8 mouse cellular contexts compared by ENCODE assay signal in genomic region chr2:167949250-167949649, GRCm38 (mm10). TPM values are rescaled to one million over a fixed set of nuclear protein-coding genes. Genes with fewer than 3 reads are reported as not detected.
DNase-seq lines count a peak whose midpoint lies in the region; ATAC-seq and TF ChIP-seq lines count a peak whose summit lies in the region.

No protein-coding gene starts in this region.

- peaks cover 55% of the 10 kb centered on the region for H3K4me1 ChIP-seq in hindbrain, embryonic 13.5 days (replicated peaks)
- peaks cover 16% of the 10 kb centered on the region for H3K4me1 ChIP-seq in hindbrain, embryonic 14.5 days (replicated peaks; ENCODE audit: control insufficient read depth, insufficient read depth, low read length)
- peaks cover 43% of the 10 kb centered on the region for H3K4me1 ChIP-seq in embryonic fibroblast, embryonic 13.5 days (ENCODE audit: control insufficient read depth, insufficient read depth, low read length)
- H3K4me1 ChIP-seq in cerebellum, adult 2 months (ENCODE audit: control insufficient read depth, insufficient read depth, low read length), result peaks cover 51% of the 10 kb centered on the region

- no peaks in the 10 kb centered on the region for H3K27me3 ChIP-seq in hindbrain, embryonic 13.5 days
- H3K27me3 ChIP-seq in hindbrain, embryonic 14.5 days (ENCODE audit: control insufficient read depth, insufficient read depth, low read length), result no peaks in the 10 kb centered on the region
- H3K27me3 ChIP-seq in cerebellum, adult 2 months (ENCODE audit: control insufficient read depth, insufficient read depth, low read length), result no peaks in the 10 kb centered on the region

- 71% methylated on average over 6 of the region's 6 CpGs for WGBS in hindbrain, embryonic 13.5 days
- 79% methylated on average over 6 of the region's 6 CpGs for WGBS in hindbrain, embryonic 14.5 days
- WGBS in macrophage (ENCODE audit: missing documents), result 2% methylated on average over 6 of the region's 6 CpGs
- WGBS in cerebellum, adult 2 months, result 20% methylated on average over 6 of the region's 6 CpGs

- TF ChIP-seq CTCF in embryonic fibroblast, embryonic 13.5 days (IDR thresholded peaks at IDR 0.05; ENCODE audit: borderline replicate concordance, insufficient read depth, low read length), result no peak
- TF ChIP-seq CTCF in cerebellum, adult 2 months (IDR thresholded peaks at IDR 0.05; ENCODE audit: borderline replicate concordance, insufficient read depth, low read depth, low read length), result no peak

- no peak for ATAC-seq in hindbrain, embryonic 13.5 days (ENCODE audit: low FRiP score)
- ATAC-seq in hindbrain, embryonic 14.5 days (ENCODE audit: low FRiP score), result no peak

- H3K4me2 ChIP-seq in hindbrain, embryonic 13.5 days, result no peak overlapping the region
- no peak overlapping the region for H3K4me2 ChIP-seq in hindbrain, embryonic 14.5 days (replicated peaks)

- H3K9me3 ChIP-seq in hindbrain, embryonic 13.5 days, result no peaks in the 10 kb centered on the region
- H3K9me3 ChIP-seq in hindbrain, embryonic 14.5 days (ENCODE audit: control insufficient read depth, low read length), result no peaks in the 10 kb centered on the region

- 0 out of 2 replicates have a peak overlapping the region, but pooled peaks have one; percentile 27 for H3K27ac ChIP-seq in hindbrain, embryonic 13.5 days
- no peak overlapping the region for H3K27ac ChIP-seq in hindbrain, embryonic 14.5 days
- H3K27ac ChIP-seq in embryonic fibroblast, embryonic 13.5 days (ENCODE audit: insufficient read depth, low read length), result peak overlapping the region; percentile 86
- H3K27ac ChIP-seq in macrophage, result peak overlapping the region; percentile 98
- H3K27ac ChIP-seq in cerebellum, adult 2 months (ENCODE audit: insufficient read depth, low read length), result no peak overlapping the region

- no peak for TF ChIP-seq POLR2A in embryonic fibroblast, embryonic 13.5 days (IDR thresholded peaks at IDR 0.05; ENCODE audit: low read depth, low read length)
- TF ChIP-seq POLR2A in cerebellum, adult 2 months (IDR thresholded peaks at IDR 0.05; ENCODE audit: borderline replicate concordance, insufficient read depth, low read length), result no peak

- no peaks in the 10 kb centered on the region for H3K36me3 ChIP-seq in hindbrain, embryonic 13.5 days
- no peaks in the 10 kb centered on the region for H3K36me3 ChIP-seq in hindbrain, embryonic 14.5 days (replicated peaks; ENCODE audit: control insufficient read depth, insufficient read depth)
- peaks cover 12% of the 10 kb centered on the region; the same call in 1 of the 2 replicates for H3K36me3 ChIP-seq in macrophage (ENCODE audit: inconsistent target)

- no peak overlapping the region for H3K4me3 ChIP-seq in hindbrain, embryonic 13.5 days
- H3K4me3 ChIP-seq in hindbrain, embryonic 14.5 days (replicated peaks; ENCODE audit: low read length), result no peak overlapping the region
- H3K4me3 ChIP-seq in embryonic fibroblast, embryonic 13.5 days (ENCODE audit: insufficient read depth, low read length), result no peak overlapping the region
- no peak overlapping the region for H3K4me3 ChIP-seq in macrophage (ENCODE audit: inconsistent target)
- no peak overlapping the region for H3K4me3 ChIP-seq in cerebellum, adult 2 months (replicated peaks; ENCODE audit: insufficient read depth, low read depth, low read length)

- DNase-seq in hindbrain, embryonic 14.5 days (ENCODE audit: low spot score), result no peak
- peak; percentile 41 to 50 for DNase-seq in B cell, adult 2 months
- no peak for DNase-seq in cerebellum, adult 2 months
- no peak for DNase-seq in c-Kit-positive CD71-positive TER-119-positive erythroid progenitor cells, embryonic 14.5 days (ENCODE audit: low spot score)
- DNase-seq in urinary bladder, adult 2 months (ENCODE audit: low spot score), result no peak

- H3K79me2 ChIP-seq in macrophage (ENCODE audit: inconsistent target), result peaks cover 93% of the 10 kb centered on the region

- peak overlapping the region; percentile 40; the same call in 1 of the 2 replicates for H3K9ac ChIP-seq in hindbrain, embryonic 13.5 days
- H3K9ac ChIP-seq in hindbrain, embryonic 14.5 days, result no peak overlapping the region

RNA-seq across cellular contexts. Expression of gene Ptpn1, which starts 17.4 kb away (rescaled TPM):
- 96.3 and 98.0 TPM in 2 replicates for polyA plus RNA-seq in hindbrain, embryonic 13.5 days (2015; fragmentation: Nextera tagmentation; extraction: Ambion mirVana)
- polyA plus RNA-seq in hindbrain, embryonic 14.5 days (2014; fragmentation: Nextera tagmentation; extraction: Ambion mirVana), result 62.3 and 69.3 TPM in 2 replicates
- polyA plus RNA-seq in embryonic fibroblast, embryonic 13.5 days (2011; ENCODE audit: insufficient read length, low read depth, missing spikeins), result 50.7 and 59.4 TPM in 2 replicates
- total RNA-seq in macrophage (2018; cell fraction: chromatin; rRNA removed), result 100 to 1,000 TPM in 24 of 26 experiments, 10 to 100 TPM in 2; 74.2 to 281 (median 160) TPM
- 100 to 1,000 TPM in 25 of 26 experiments, 10 to 100 TPM in 1; 88.0 to 169 (median 121) TPM for total RNA-seq in macrophage (2018; cell fraction: cytosol; rRNA removed)
- 100 to 1,000 TPM in 23 of 26 experiments, 10 to 100 TPM in 3; 68.9 to 253 (median 154) TPM for total RNA-seq in macrophage (2018; cell fraction: nucleus; rRNA removed)
- 78.9 to 381 TPM (median 119 TPM) in 3 replicates for polyA plus RNA-seq in macrophage (2018)
- 24.5 and 25.0 TPM in 2 replicates for polyA plus RNA-seq in cerebellum, adult 2 months (2012; rRNA removed)
- 34.5 and 35.1 TPM in 2 replicates for polyA plus RNA-seq in urinary bladder, adult 2 months (2012; rRNA removed)

Comparison
In these comparisons a context has a peak if more than half of its experiments do, and no peak if none do; other contexts are left out.
1. H3K27ac ChIP-seq: peak in hindbrain, embryonic 13.5 days (single experiment), embryonic fibroblast, embryonic 13.5 days (single experiment) and macrophage (single experiment); none in hindbrain, embryonic 14.5 days (single experiment) and cerebellum, adult 2 months (single experiment).
2. DNase-seq: peak in B cell, adult 2 months (2 of 2); none in hindbrain, embryonic 14.5 days (single experiment), cerebellum, adult 2 months (0 of 2), c-Kit-positive CD71-positive TER-119-positive erythroid progenitor cells, embryonic 14.5 days (single experiment) and urinary bladder, adult 2 months (single experiment).